Mouse (Mus musculus) retina, adult 2 months (tissue): ENCODE measurements around the gene Gm9837.
A peak's percentile ranks its signal among the peaks of the same experiment; 100 is the strongest.

Source experiments
- DNase-seq: peaks from one replicate; pipeline ENCODE4 v3.0.0-alpha.2; 2012; ENCODE audit warnings: low read depth, low spot score

Gm9837 gene

DNA sequence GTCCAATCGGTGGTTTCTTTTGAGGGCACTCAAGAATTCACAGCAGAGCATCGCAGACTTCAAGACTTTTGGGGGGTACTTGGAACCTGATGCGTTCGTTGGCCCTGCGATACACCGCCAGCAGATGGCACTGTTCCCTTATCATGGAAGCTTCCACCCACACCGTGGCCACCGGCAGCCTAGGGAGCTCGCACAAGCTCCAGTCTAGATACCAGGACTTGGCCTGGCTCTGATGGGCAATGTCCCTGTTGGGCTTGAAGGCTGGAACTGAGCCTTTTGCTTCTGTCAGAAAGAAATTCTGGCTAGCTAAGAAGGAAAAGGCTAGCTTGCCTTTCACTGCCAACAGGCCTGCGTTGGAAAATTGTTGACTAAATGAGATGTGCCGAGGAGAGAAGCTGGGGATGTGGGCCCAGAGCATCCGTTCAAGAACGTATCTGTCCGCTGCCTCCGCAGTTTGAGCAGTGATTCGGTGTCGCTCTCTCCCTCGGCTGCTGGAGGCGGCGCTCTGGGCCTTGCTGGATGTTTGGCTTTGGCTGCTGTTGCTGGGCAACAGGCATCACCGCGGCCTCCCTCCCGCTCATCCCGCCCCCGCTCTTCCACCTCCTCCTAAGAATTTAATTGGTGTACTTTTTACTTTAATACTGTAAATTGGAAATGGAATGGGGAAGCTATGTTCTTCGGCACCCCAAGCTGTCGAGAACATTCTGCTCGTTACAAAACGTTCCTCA lies at the start of gene Gm9837:
TSS of gene Gm9837 (minus strand) at position 512 of the 728 bp plus-strand sequence.
- peak; percentile 67 for DNase-seq

DNA sequence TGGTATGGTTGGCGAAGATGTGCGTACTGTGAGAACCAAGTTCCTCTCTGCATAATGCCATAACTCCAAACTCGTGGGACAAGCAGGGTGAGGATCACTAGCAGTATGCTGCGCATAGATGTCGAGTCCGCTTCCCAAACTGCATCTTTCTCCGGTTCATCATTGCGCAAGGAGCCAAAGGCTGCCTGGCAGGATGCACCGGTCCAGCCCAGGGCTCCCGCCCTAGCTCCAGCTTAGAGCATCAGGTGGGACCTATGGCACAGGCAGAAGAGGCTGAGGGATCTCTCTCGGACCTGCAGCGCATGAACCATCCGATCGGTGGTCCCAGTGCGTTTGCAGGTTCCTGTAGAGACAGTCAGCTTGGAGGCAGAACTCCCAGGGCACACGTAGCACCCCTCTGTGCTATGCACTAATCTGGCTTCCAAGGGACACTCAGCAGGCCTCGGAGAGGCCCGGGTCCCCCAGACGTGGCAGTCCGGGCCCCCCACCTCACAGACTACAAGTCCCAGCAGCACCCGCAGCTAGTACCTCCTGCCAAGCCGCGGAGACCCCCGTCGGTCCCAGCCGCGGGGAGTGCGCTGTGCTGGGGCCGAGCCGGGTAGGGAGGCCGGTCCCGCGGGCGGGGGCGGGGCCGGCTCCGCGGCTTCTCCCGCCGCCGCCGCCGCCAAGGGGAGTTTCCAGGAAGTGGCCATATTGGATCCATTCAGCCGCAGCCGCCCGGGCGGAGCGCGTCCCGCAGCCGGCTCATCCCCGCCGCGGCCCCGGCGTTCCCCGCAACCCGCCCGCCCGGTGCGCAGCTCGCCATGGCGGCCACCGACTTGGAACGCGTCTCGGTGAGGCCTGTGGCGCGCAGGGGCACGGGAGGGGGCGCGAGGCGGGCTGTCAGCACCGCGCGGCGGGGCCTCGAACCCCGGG lies 49.2 kb upstream of the Gm9837 start, which contains the start of gene Sept8:
TSS of gene Sept8 (plus strand) at position 51 of the 915 bp plus-strand sequence.
- DNase-seq = no peak

DNA sequence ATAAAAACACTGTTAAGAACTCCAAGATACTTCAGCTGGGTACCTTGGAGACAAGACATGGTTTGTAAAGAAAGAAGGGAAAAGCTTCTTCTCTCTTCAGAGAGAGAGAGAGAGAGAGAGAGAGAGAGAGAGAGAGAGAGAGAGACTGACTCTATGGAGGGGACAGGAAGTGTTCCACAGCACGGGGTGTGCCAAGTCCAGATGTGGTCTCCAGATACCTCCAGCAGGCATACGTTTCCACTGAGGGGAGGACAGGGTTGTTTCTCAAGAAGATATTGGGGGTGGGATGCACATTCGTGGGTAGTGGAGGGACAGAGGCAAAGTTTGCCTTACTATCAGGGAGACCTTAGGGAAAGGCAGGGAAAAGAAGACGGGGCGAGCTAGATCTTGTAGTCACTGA lies 48.5 kb upstream of the Gm9837 start:
- DNase-seq = no peak

DNA sequence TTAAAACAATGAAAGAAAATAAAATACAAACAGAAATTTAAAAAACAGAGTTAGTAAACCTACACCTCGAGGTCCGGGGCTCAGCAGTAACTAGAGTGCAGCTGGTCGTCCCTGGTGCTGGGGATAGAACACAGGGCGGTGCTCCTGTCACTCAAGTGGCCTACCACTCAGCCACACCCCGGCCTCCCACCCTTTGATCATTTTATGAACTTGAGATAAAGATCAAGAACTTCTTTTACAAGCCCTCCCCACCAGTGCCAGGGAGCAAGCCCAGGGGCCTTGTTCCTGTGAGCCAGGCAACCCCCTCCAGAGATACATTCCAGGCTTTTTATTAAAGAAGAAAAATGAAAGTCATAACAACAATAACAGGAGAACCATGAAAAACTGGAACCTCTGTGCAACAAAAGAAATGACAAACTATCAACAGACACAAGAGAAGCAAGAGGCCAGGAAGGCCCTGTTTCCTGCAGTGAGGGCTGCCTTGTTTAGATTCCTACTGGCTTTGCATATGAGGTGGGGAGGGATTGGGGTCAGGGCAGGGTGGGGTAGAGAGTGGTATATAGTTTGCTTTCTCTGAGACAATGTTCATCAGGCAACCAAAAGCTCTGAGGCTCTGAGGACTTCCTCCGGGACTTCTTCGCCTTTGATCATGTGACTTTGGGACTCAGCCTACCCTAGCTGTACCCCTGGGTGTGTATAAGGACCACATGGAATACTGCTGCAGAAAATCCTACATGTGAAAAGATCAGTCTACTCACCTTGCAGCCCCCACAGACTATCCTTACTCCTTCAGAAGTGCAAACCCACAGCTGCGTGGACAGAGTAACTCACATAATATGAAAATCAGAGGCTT lies 46.7 kb upstream of the Gm9837 start:
- no peak for DNase-seq

DNA sequence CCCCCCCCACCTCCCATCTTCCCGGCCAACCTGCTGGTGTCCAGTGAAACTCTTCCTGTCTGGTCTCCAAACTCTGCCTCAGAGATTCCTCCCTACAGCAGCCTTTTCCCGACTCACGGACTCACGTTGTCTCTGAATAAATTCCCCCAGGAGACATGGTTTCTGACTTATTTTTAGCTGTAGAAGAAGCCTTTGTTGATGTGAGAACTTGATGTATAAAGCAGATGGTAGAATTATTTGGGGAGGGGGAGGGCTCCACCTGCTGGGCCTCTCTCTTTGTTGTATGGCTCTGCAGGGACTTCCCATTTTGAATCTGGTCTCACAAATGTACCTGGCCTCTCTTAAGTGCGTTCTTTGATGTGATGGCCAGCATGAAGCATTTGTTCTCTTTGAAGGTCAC lies 40.1 kb upstream of the Gm9837 start:
- no peak for DNase-seq

DNA sequence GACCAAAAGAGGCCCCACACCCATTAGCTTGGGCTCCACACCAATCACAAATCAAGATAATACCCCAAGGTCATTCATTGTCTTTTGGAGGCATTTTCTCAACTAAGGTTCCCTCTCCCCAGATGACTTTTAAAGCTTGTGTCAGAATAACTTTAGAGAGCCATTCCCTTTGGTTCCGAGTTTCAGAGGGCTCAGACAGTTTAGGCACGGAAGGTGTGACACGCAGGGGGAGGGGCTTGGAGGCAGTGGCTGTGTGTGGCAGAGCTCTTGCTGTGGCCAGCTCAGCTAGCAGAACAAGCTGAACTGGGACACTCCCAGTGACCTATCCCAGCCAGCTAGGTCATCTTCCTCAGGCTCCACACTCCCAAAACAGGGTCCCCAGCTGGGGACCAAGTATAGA lies 38.3 kb upstream of the Gm9837 start:
- DNase-seq = no peak

DNA sequence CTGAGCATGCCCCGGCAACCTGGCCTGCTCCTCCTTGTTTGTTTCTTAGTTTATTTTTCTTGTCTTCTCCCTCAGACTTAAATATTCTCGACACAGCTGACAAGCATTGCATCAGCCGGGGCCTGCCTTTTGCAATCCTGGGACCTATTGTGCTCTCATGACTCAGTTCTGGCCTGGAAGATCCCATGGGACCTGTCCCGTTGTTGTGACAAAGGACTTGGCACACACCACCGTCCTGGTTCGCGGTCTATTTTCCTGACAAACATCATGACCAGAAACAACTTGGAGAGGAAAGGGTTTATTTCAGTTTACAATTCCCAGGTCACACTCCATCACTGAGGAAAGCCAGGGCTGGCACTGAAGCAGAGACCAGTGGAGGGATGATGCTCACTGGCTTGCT lies 37.9 kb upstream of the Gm9837 start:
- no peak for DNase-seq

DNA sequence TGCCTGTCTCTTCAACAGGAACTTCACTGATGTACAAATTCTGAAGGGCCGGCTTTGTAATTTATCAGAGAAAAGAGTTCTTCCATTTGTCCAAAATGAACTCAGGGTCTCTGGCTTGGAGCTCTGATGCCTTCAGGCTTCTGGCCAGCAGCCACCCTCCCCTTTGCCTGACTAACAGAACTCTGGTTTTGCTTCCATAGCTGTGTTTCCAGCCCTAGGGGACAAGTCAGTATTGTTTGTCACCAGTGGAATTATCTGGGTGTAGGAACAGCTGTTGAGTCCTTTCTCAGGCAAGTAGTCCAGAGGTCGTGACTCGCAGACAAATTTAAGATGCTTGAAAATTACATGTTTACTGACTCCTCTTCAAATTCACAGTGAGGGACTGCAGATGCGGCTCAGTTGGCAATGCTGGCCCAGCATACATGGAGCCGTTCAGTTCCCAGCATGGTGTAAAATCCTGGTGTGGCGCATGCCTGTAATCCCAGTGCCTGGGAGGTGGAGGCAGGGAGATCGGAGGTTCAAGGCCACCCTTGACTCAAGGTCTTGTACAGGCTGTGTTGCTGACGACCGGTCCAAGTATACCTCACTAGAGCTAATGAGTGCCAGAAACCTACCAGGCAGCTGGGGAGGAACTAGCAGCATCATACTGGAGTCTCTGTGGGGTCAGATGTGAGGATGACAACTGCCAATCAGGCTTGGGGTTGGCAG lies 37.0 kb upstream of the Gm9837 start:
- DNase-seq = no peak

DNA sequence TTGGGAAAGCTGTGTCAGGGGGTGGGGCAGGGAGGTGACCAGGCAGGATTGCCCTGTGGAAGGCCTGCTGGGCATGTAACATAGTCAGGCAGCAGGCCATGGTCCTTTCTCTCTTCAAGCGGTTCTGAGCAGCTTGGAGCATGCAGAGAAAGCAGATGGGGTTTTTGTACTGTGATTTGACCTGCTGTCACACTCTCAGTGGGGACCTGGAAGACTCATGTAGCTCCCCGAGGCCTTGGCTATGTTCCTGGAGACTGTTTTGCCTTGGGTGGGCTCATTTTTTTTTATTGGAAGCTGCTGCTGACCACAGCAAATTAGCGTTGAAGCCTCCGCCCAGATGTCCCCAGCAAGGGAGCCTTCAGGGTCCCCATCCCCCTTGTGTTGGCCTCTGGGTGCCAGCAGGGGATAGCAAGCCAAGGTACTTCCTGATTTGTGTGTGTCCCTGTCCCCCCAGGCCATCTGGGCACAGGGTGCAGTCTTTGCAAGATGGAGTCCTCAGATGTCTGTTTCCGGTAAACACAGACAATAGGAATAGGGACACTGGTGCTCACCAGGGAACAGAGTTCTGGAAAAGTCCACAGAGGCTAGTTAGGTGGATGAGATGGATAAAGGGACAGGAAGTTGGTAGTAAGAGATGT lies 34.9 kb upstream of the Gm9837 start:
- DNase-seq = no peak

DNA sequence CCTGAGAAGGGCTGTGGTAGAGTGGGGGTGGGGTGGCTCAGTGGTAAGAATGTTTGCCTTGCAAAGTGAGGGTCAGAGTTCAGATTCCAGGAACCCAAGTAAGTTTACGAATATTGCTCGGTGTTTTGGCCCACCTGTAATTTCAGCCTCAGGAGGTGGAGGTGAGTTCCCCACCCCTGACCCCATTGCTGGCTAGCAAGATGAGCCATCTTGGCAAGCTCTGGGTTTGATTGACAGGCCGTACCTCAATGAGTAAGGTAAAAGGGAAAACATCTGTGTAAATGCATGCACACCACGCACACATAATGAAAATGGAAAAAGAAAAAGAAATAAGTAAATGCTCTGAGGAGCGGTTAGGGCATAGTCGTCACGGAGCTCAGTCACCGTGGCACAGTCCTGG lies 34.1 kb upstream of the Gm9837 start:
- DNase-seq = no peak

DNA sequence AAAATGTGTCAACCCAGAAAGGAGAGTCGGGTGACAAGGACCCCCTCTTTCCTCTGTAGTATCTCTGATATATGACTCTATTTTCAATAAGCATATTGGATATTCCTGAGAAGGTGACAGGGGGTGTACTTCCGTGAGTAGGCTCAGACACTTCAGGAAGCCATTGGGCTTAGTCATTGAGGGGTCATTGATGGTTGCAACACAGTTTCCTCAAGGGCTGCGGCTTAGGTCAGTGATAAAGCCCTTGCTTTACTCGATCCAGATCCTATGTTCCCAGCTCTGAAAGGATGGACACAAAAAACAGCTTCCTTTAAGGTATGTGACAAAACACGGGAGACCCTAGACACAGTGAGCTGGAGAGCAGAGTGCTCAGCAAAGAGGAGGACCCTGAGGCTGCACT lies 33.5 kb upstream of the Gm9837 start:
- no peak for DNase-seq

DNA sequence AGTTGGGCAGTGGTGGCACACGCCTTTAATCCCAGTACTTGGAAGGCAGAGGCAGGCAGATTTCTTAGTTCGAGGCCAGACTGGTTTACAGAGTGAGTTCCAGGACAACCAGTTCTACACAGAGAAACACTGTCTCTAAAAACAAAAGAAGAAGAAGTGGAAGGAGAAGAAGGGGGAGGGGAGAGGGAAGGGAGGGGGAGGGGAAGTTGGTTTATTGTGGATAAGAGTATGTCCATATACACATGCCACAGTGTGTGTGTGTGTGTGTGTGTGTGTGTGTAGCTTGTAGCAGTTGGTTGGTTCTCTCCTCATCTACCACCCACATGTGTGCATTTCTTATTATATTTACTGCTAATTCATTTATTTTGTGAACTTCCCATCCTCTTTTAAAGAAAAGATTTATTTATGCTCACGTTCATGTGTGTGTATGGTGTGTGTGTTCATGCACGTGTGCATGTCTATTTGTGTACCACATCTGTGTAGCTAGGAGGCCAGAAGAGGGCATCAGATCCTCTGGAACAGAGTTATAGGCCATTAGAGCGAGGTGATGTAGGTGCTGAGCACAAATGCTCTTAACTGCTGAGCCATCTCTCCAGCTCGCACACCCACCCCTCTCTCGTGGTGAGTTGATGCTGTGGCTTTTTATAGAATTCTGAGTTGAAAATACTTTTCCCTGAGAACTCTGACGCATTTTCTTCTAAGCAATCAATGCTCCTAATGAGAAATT lies 31.9 kb upstream of the Gm9837 start:
- no peak for DNase-seq

DNA sequence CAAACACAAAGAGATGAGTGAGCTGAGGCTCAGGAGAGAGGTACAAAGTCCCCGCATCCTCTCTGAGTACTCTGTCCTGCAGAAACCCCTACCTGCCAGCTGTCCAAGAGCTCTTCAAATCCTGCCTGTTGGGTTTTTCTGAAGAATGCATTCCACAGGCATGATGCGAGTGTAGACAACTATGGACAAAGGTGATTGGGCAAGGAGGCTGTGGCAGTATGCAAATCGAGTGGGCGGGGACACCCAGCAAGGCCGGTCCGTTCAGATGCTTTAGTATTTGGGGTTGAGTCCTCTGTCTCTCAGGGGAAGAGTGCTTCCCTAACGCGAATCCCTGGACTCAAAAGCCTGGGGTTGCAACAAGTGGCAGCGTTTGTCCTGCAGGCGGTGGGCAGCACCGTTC lies 30.3 kb upstream of the Gm9837 start:
- no peak for DNase-seq

DNA sequence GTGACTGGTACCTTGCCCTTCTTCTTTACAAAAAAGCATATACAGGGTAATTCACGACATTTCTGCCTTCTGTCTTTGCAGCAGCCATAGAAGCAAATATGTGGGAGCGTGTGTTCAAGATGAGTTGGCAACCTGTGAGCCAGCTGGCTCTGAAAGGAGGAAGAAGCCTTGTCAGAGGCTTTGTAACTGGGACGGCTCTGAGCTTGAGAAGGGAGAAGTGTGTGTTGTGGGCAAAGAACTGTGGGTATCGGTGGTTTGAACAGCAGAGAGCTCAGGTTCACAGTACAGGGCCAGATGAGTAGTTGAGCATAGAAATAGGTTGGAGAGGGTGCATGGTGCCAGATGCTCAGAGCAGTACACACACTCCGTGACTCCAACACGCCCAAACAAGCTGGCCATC lies 26.7 kb upstream of the Gm9837 start:
- DNase-seq = no peak

DNA sequence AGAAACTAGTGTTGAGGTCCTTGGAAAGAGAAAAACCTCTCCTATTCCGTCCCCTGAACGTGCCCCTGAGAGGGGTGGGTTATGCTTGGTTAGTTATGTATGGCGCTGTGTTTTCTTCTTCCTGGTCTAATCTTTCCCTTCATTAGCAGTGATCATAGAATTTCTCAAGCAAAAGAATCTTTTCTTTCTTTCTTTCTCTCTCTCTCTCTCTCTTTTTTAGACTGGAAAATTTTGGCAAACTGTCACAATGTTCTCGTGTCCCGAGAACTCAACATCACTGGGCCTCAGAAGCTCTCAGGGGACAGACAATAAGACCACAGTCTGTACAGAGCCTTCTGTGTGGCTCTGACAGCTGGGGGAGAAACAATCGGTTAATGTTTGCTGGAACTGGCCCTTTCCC lies 25.1 kb upstream of the Gm9837 start:
- DNase-seq = no peak

DNA sequence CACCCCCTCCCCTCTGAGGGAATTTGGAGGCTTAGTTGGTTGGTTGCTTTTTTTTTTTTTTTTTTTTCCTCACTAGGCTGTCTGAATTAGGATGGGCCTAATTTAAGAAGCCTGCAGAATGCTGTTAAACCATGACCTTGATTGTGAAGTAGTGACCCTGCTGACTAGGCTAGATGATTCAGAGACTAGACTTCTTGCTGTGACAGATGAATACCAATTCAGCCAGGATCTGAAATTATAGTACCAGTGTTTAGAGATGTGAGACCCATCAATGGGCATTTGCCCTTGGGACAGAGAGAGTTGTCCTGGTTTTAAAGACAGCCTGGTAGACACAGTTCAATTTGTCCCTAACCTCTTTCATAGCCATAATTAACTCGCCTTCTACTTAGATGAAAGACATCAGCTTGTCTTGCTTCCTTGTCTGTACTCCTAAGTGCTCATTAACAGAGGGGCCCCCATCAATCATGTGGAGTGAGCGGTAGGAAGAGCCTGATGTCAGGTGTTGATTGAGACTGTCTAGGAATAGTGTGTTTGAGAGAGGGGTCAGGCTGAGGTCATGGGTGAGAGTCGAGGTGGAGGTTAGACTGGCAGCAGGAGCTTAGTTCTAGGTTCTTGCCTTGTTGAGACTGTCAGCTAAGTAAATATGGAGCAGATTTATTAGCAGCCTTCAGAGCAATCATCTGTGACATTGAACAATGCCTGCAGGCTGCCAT lies 23.1 kb upstream of the Gm9837 start:
- DNase-seq = no peak

DNA sequence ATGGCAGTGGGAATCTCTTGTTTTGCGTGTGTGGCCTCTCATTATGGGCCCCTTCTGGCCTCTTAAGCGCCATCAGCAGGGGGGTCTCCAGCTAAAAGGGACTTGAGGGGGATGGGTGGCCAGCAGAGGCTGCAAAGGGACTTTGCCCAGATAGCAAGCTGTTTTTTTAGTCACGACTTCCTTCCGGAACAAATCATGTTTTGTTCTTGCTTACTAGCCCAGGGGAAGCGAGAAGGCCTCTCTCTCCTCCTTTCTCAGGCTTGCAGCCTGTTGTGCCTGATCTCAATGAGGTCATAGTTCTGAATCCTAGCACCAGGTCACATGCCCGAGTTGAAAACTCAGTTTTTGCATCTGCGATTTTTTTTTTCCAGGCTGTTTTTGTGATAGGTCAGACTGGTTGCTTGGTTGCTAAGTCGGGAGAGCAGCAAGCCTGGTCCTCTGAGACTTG lies 21.7 kb upstream of the Gm9837 start:
- no peak for DNase-seq

DNA sequence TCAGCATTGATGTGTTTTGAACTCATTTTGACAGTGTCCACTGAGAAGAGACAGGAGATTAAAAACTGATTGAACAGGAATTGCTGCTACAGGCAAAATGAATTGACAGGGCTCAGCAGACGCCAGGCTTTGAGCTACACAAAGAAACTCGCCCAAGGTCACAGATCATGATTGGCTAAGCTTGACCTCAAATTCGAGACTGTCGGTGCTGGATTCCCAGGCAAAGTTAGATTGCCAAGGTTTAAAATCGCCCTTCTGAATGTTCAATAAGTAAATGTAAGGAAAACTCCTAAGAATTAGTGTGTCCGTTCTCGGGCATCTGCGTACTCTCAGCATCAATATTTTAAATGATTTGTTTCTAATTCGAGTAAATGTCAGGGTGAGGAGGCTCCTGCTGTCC lies 19.1 kb upstream of the Gm9837 start:
- DNase-seq = no peak

DNA sequence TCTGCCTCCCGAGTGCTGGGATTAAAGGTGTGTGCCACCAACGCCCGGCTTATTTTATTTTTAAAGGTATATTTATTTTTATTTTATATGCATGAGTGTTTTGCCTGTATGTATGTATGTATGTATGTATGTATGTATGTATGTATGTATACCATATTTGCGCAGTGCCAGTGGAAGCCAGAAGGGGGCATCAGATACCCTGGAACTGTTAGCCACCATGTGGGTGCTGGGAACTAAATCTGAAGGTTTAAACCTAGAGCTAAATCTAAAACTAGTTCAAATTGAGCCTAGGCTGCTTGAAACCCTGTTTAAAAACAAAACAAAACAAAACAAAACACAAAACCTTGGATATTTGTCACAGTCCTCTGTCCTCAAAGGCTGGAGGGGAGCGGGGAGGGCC lies 18.7 kb upstream of the Gm9837 start:
- no peak for DNase-seq
